Mouse (Mus musculus) lung, embryonic 14.5 days (tissue): Measurements from ENCODE around the gene Iqschfp. TPM values are rescaled to one million over a fixed set of nuclear protein-coding genes. Genes with fewer than 3 reads are reported as not detected.

Source experiments
- ATAC-seq: fragments of 200-750 bp; cut with Nextera tagmentation; 2 replicates; pipeline ENCODE4 v1.8.0; 2017; ENCODE audit warnings: mild to moderate bottlenecking, moderate TSS enrichment, moderate library complexity; ENCODE audit not compliant: insufficient read depth
- DNase-seq: peaks from one replicate; pipeline ENCODE4 v3.0.0-alpha.2; 2015
- H3K27ac ChIP-seq: fragments of 300-500 bp; sonication (generic); 2 replicates; pipeline ENCODE4 v1.5.1; 2014; ENCODE audit warnings: low read depth, mild to moderate bottlenecking, moderate library complexity
- H3K27me3 ChIP-seq: fragments of 300-500 bp; sonication (generic); 2 replicates; pipeline ENCODE4 v1.6.1; 2014; ENCODE audit warnings: low read length, control low read depth; ENCODE audit not compliant: insufficient read depth
- H3K36me3 ChIP-seq: fragments of 300-500 bp; sonication (generic); 2 replicates; pipeline ENCODE4 v1.6.1; 2014; ENCODE audit warnings: control low read depth; ENCODE audit not compliant: insufficient read depth
- H3K4me1 ChIP-seq: fragments of 300-500 bp; sonication (generic); 2 replicates; pipeline ENCODE4 v1.6.1; 2014; ENCODE audit warnings: antibody characterized with exemption, control low read depth; ENCODE audit not compliant: insufficient read depth
- H3K4me2 ChIP-seq: fragments of 300-500 bp; sonication (generic); 2 replicates; pipeline ENCODE4 v1.6.1; 2014; ENCODE audit warnings: mild to moderate bottlenecking
- H3K4me3 ChIP-seq: fragments of 300-500 bp; sonication (generic); 2 replicates; pipeline ENCODE4 v1.5.1; 2014; ENCODE audit warnings: low read depth, low read length
- H3K9ac ChIP-seq: fragments of 300-500 bp; sonication (generic); 2 replicates; pipeline ENCODE4 v1.6.1; 2014
- H3K9me3 ChIP-seq: fragments of 300-500 bp; sonication (generic); 2 replicates; pipeline ENCODE4 v1.6.1; 2016; ENCODE audit warnings: low read depth, low read length, control low read depth
- CTCF ChIP-seq: IDR thresholded peaks from 2 replicates; pipeline ENCODE4 v1.5.1; 2016; ENCODE audit warnings: antibody characterized with exemption, low read depth
- WGBS: fragments of 180-500 bp; shearing (Covaris S2); extraction: QIAGEN DNeasy Blood & Tissue Kit; methylation state at CpG from one replicate; pipeline ENCODE4 v1.1.7; 2014; 5-methylcytosine and 5-hydroxymethylcytosine counted together
- polyA plus RNA-seq: library from polyadenylated mRNA; unstranded; fragments of >200 nt; fragmentation: Nextera tagmentation; extraction: Ambion mirVana; gene quantifications from 2 replicates; pipeline ENCODE4 v1.2.1, GENCODE M21; 2014

Gene Iqschfp
- polyA plus RNA-seq, 1 experiment from 2014 or later, result not detected

DNA sequence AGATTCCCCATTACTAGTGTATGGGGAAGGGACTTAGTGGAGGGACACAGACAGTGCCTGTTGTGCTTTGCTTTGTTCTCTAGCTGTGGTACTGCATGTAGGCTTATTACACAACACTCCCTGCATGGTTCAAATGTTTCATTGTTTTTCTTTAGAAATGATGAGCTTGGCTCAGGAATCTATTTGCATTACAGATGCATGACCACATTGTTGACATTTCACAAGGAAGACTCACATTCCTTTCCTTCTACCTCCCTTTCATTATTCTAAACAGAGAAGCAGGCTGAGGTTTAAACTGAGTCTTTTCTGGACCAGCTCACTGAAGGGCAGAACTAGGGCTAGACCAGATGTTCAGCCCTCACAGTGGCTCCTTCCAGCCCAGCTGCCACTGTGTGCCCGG is 360.3 kb downstream of the Iqschfp start:
- ATAC-seq (peak; percentile 58; the same call in 1 of the 2 replicates), DNase-seq (peak; percentile 35)
- 39% methylated on average over 1 of the region's 1 CpGs for WGBS
- no peaks in the 10 kb centered on the region; the same call in 1 of the 2 replicates for H3K4me1 ChIP-seq
- no peaks in the 10 kb centered on the region for H3K36me3 ChIP-seq
- no peak overlapping the region for H3K4me2 ChIP-seq
- no peak overlapping the region for H3K9ac ChIP-seq
- no peak overlapping the region for H3K4me3 ChIP-seq
- H3K9me3 ChIP-seq, result no peaks in the 10 kb centered on the region
- TF ChIP-seq CTCF, result no peak
- no peaks in the 10 kb centered on the region for H3K27me3 ChIP-seq
- no peak overlapping the region for H3K27ac ChIP-seq

DNA sequence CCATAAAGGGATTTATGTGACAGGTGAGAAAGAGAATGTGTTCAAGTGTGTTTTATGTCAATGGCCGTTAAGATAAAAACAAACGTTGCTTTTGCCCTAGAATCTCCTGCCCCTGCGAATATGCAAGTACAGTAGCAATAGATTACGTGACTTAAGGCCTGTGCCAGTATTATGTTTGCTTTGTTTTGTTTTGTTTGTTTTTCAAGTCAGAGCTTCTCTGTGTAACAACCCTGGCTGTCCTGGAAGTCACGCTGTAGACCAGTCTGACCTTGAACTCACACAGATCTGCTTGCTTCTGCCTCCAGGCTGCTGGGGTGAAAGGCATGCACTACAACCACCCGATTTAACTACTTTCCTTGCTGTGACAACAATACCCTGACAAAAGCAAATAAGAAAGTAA is 370.3 kb downstream of the Iqschfp start:
- Histone ChIP-seq H3K9me3 (no peaks in the 10 kb centered on the region), H3K36me3 (no peaks in the 10 kb centered on the region), H3K4me2 (no peak overlapping the region), H3K27me3 (no peaks in the 10 kb centered on the region), H3K27ac (no peak overlapping the region), H3K4me3 (no peak overlapping the region), H3K4me1 (no peaks in the 10 kb centered on the region), H3K9ac (no peak overlapping the region)
- 47% methylated on average over 6 of the region's 6 CpGs for WGBS
- ATAC-seq, result no peak
- no peak for TF ChIP-seq CTCF
- no peak for DNase-seq

DNA sequence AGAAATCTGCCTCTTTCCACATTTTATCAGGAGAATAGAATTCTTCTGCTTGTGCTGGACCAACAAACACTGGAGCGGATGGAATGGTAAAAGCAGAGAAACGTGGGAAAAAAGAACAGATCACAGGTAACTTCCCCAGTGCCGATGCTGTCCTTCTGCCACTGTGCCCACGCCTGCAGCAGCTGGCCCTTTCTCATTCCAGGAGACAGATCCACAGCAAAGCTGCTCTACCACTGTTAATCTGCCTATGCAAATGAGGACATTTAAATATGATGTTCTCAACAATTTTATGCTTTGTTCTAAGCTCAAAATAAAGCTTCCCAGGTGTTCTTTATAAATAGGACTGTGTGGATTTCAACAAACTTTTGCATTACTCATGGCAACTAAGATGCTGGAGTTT is 375.9 kb downstream of the Iqschfp start:
- Histone ChIP-seq H3K9ac (no peak overlapping the region), H3K27ac (no peak overlapping the region), H3K27me3 (no peaks in the 10 kb centered on the region), H3K36me3 (no peaks in the 10 kb centered on the region), H3K4me2 (no peak overlapping the region), H3K4me1 (no peaks in the 10 kb centered on the region), H3K4me3 (no peak overlapping the region), H3K9me3 (no peaks in the 10 kb centered on the region)
- 84% methylated on average over 4 of the region's 4 CpGs for WGBS
- DNase-seq (no peak), ATAC-seq (no peak)
- no peak for TF ChIP-seq CTCF

DNA sequence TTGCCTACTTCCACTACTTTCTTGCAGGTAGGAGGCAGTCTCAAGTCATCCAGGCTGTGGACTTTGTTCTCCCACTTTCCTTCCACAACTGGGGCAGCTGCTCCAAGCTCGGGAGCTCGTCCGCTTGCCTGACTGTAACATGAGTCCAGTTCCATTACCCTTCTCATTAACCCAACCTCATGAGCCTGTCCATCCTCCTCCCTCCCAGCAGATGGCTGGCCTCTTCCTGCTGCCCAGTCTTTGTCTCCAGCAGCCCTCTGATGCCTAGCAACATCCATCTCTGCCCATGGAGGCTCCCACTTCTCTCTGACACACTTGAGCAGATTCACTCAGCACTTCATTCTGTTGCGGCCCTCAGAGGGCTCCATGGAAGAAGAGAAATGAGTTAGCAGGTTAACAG is 377.2 kb downstream of the Iqschfp start:
- Histone ChIP-seq H3K27ac (no peak overlapping the region), H3K9me3 (no peaks in the 10 kb centered on the region), H3K4me3 (no peak overlapping the region), H3K27me3 (no peaks in the 10 kb centered on the region), H3K4me2 (no peak overlapping the region), H3K9ac (no peak overlapping the region), H3K4me1 (no peaks in the 10 kb centered on the region), H3K36me3 (no peaks in the 10 kb centered on the region)
- DNase-seq, result no peak
- WGBS, result 77% methylated on average over 4 of the region's 4 CpGs
- no peak for ATAC-seq
- no peak for TF ChIP-seq CTCF

DNA sequence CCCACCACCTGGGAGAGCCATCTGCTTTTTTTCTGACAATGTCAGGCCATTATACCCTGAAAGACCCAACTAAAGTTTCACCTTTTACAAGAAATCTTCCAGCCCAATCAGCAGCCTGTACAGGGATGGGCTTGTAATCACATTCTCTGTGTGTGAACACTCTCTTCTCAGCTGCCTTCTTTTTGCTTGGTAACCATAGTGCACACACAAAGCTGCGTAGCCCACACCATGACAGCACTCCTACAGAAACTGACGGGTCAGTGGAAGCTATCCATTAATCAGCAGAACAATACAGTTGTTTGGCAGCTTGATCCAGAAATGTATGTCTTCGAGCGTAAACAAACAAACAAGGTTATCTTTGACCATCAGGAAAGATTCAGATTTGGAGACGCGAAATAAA is 378.2 kb downstream of the Iqschfp start:
- Histone ChIP-seq H3K9me3 (no peaks in the 10 kb centered on the region), H3K4me2 (no peak overlapping the region), H3K9ac (no peak overlapping the region), H3K4me3 (no peak overlapping the region), H3K36me3 (no peaks in the 10 kb centered on the region), H3K27ac (no peak overlapping the region), H3K4me1 (no peaks in the 10 kb centered on the region), H3K27me3 (no peaks in the 10 kb centered on the region)
- WGBS, result 79% methylated on average over 6 of the region's 6 CpGs
- ATAC-seq (no peak), DNase-seq (no peak)
- no peak for TF ChIP-seq CTCF

DNA sequence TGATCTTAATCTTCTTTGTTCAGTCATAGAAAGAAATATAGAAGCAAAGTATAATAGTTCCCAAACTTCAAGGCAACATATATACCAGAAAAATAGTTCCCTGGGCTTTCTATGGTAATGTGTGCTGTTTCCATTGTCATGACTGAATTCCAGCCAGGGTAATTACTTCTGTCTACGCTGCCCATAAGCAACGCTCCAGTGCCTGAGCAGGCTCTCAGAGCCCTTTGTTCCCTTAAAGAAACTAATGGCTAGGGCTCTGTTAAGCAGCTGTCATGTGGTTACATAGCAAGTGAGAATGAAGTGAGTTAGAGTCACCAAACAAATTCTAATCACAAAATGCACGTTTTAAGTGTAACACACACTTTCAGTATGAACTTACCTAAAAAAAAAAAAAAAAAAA is 379.4 kb downstream of the Iqschfp start:
- Histone ChIP-seq H3K4me2 (no peak overlapping the region), H3K9me3 (no peaks in the 10 kb centered on the region), H3K4me1 (no peaks in the 10 kb centered on the region), H3K27ac (no peak overlapping the region), H3K9ac (no peak overlapping the region), H3K4me3 (no peak overlapping the region), H3K36me3 (no peaks in the 10 kb centered on the region), H3K27me3 (no peaks in the 10 kb centered on the region)
- TF ChIP-seq CTCF, result no peak
- 58% methylated on average over 3 of the region's 3 CpGs for WGBS
- DNase-seq (no peak), ATAC-seq (no peak)

DNA sequence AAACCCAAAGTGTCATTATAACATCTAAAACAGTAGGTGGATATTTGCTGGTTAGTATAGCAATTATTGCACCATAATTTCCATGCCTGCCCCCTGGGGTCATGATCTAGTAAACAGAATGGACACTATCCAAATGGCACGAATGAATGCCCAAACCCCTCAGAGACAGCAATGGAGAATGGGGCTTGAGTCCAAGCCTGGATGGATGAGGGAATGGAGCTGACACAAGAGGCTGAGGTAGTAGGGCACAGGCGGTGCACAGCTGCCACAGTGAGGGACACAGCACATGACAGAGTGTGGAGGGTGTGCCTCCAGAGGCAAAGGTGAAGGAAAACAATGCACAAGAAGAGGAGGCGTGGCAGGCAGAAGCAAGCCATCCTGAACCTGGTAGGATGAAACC is 379.8 kb downstream of the Iqschfp start:
- Histone ChIP-seq H3K27ac (no peak overlapping the region), H3K4me2 (no peak overlapping the region), H3K9ac (no peak overlapping the region), H3K27me3 (no peaks in the 10 kb centered on the region), H3K36me3 (no peaks in the 10 kb centered on the region), H3K9me3 (no peaks in the 10 kb centered on the region), H3K4me3 (no peak overlapping the region), H3K4me1 (no peaks in the 10 kb centered on the region)
- DNase-seq, result no peak
- ATAC-seq, result no peak
- WGBS, result 73% methylated on average over 3 of the region's 3 CpGs
- no peak for TF ChIP-seq CTCF
